Mouse (Mus musculus): ENCODE measurements around the gene Hid1.
"Not testable (repeated sequence)": the region's sequence is repeated elsewhere in the genome, so short reads cannot be mapped to it uniquely, and the experiment has no call there.

DNA sequence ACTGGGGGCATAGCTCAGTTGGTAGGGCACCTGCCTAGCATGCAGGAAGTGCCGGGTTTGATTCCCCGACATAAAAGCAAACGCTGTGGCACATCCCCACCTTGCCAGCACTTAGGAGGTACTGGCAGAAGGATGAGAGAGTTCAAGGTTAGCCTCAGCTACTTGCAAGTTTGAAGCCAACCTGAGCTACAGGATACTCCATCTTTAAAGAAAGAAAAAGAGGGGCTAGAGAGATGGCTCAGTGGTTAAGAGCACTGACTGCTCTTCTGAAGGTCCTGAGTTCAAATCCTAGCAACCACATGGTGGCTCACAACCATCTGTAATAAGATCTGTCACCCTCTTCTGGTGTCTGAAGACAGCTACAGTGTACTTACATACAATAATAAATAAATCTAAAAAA, 19.3 kb upstream of the Hid1 start:
- TF ChIP-seq POLR2A (IDR thresholded peaks at IDR 0.05; ENCODE audit: low read depth, low read length); CTCF (IDR thresholded peaks at IDR 0.05; ENCODE audit: extremely low read depth, insufficient read length, insufficient replicate concordance, low read depth, low read length): not testable (repeated sequence)

Data from small intestine, adult 2 months (tissue).